Mouse (Mus musculus) monocyte, adult 2 months (primary cell): ENCODE results near the gene Tmbim6.
"Not testable (repeated sequence)": the region's sequence is repeated elsewhere in the genome, so short reads cannot be mapped to it uniquely, and the experiment has no call there.

Experiments
- DNase-seq, 2 experiments: peaks; one replicate each; pipeline ENCODE4 v3.0.0; 2022; ENCODE audit warnings: low spot score in 2 of 2, low read depth in 1 of 2

Tmbim6 gene

DNA sequence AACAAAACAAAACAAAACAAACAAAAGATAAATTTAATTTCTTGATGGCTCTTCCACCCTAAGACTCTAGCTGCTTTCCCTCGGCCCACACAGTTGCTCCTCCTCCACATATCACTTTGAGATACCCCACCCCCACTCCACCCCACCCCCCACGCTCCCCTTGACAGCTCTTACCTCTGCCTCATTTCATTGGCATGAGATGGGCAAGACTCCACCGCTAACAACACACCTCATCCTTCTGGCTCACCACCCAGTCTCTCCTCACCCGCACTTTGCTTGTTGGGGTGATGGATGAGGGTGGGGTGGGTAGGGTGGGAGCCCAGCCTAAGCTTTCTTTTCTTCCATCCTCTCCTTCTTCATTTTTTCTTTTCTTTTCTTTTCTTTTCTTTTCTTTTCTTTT lies 24.3 kb downstream of the Tmbim6 start:
- no peak for DNase-seq

GRCm38 (mm10) chr15:99417692-99418271 lies 25.1 kb downstream of the Tmbim6 start:
- DNase-seq: no peak

DNA sequence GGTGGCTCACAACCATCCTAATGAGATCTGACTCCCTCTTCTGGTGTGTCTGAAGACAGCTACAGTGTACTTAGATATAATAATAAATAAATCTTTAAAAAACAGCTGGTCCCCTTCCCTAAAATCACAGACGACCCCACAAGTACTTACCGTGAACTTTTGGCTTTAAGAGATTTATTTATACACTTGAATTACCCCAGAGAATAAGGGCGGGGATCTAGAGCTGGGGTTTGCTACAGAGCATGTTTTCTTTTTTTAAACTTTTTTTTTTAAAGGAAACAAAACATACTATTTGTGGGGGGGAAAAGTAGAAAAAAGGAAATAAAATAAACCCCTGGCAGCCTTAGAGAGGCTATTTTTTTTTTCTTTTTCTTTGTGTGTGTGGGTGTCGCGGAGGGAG lies 27.4 kb downstream of the Tmbim6 start:
- no peak for DNase-seq

- no peak for DNase-seq
Measured at GRCm38 (mm10) chr15:99420521-99421014, 27.9 kb downstream of the Tmbim6 start.

- DNase-seq: no peak
Measured at GRCm38 (mm10) chr15:99421152-99421551, 28.5 kb downstream of the Tmbim6 start.

DNA sequence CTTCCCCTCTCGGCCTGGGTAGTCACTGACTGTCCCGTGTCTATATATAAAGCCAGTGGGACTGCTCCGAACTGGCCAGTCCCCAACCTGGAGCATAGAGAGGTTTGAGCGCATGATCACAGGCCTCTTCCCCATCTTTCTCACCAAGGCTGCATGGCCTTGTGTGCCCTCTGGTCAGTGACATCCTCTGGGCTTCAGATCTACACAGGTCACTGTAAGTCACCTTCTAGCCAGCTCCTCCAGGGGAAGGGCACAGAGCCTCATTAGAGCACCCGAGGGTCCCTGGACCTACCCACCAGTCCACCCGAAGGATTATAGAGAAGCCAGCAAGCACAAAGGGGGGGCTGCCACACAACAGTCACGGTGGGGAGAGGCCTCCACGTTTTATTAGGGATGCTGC lies 29.0 kb downstream of the Tmbim6 start:
- DNase-seq: no peak

DNA sequence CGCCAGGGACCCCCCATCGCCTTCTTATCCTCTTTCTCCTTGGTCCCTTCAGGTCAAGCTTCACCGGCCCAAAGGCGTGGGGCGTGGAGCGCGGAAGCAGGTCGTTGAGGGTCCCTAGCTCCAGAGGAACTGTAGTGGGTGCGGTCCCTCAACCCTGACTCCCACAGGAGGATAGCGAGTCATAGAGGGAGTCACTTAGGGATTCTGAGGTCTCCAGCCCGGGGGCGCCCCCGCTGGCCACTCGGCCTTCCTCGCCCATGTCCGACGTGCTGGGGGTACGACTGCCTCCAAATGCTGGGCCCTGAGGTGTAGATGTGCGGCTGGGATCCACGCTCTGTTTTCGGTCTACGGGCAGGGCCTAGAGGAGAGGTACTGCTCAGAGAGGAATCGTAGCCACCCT lies 29.9 kb downstream of the Tmbim6 start:
- DNase-seq: no peak

DNA sequence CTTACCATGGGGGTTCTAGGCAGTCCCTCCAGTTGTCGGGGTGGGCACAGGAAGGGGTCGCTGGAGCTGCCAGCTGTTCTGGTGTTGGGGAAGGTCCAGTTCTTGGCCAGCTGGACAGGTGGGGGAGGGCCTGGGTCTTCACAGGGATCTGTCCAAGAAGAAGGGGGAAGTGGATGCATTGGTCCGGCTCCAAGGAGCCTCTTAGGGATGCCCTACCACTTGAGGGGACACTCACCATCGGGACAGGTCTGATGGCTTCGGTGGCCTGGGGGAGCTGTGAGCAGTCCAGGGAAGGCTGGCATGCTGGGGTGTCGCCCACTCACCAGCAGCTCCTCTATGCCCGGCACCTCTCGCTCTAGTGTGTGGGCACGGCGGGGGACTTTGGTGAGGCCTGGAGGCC lies 30.4 kb downstream of the Tmbim6 start:
- no peak for DNase-seq

- no peak for DNase-seq
Measured at GRCm38 (mm10) chr15:99423884-99424283, 31.2 kb downstream of the Tmbim6 start.

- DNase-seq: no peak
Measured at GRCm38 (mm10) chr15:99430394-99430793, 37.7 kb downstream of the Tmbim6 start.

- no peak for DNase-seq
Measured at GRCm38 (mm10) chr15:99431063-99431462, 38.4 kb downstream of the Tmbim6 start.

- no peak for DNase-seq
Measured at GRCm38 (mm10) chr15:99431504-99431903, 38.8 kb downstream of the Tmbim6 start.

- DNase-seq: no peak
Measured at GRCm38 (mm10) chr15:99431967-99432366, 39.3 kb downstream of the Tmbim6 start.

- DNase-seq: no peak
Measured at GRCm38 (mm10) chr15:99433081-99433718, 40.5 kb downstream of the Tmbim6 start.

GRCm38 (mm10) chr15:99433913-99434312 lies 41.2 kb downstream of the Tmbim6 start:
- no peak for DNase-seq

DNA sequence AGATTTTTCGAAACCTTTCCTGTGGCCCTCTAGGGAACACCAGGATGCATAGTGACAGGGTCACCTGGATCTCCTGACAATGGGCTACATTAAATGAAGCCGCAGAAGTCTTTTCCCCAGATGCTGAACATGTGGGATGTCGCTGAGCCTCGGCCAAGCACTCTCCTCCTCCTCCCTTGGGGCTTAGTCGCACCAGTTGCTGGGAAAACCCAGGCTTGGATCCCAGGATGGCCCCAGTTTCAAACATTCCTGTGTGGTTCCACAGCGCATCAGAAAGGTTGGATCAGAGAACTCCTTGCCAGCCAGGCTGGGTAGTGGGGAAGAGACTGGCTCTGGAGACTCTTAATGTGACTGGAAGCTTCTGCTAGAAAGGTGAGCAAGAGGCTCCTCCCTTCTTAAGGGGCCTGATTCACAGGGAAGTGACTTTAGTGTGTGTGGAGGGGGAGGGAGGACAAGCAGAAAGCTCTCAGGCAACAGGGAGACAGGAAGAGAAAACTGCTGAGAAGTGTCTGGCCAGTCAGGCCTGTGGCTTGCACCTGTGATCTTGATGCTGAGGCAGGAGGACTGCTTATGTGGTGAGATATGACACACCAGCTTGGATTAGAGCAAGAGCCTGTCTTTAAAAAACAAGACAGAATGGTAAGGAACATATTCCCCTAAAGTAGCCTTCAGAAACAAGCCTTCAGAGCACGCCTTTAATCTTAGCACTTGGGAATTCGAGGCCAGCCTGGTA lies 46.5 kb downstream of the Tmbim6 start:
- no peak for DNase-seq

DNA sequence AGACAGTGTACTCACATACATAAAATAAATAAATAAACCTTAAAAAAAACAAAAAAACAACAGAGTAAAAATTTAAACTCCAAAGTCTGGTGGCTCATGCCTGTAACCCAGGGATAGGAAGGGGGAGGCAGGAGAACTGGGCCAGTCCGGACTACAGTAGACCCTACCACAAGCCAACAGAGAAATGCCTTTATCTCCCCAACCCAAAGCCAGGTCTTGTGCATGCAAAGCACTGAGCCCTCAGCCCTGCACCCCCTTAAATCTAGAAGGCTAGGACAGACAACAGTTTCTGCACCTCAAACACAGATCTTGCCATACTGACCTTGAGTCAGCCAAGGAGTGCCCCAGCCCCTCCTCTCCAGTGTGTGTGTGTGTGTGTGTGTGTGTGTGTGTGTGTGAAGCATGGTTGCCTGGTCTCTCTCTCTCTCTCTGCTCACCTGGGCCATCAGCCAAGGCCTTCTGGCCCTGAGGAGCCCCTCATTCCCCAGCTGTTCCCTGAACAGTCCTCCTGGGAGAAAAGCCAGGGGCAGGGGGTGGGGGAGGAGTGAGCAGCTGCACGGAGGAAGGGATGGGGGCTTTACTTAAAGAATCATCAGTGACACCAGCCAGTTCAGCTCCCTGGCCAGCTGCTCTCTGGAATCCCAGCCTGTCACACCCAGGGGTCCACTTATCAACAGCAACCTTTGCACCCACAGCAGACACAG lies 47.6 kb downstream of the Tmbim6 start:
- DNase-seq: no peak

DNA sequence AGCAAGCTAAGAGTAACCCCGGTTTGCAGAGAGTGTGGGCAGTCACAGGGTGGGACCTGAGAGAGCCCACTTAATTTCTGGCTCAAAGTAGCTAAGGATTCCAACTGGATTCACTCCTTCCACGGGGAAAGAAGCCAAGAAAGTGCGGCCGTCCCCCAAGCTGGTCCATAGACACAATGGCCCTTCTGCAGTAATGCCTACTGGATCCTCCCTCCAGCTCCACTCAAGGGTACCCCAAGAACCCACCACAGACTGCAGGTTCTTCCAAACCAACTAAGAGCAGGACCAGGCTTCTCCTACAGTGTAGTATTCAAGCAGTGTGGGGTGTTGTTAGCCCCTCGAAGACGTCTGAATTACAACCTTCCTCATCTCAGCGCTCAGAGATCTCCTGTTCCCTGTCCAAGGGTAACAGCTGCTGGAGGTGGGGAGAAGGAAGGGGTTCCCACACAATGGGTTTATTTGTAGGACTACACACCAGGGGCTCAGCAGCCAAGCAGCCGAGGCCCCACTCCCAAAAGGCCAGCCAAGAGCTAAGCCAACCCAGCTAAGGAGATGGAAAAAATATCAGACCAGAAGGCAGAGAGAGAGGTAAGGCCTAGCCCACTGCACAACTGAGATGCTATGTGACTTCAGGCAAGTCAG lies 48.3 kb downstream of the Tmbim6 start:
- DNase-seq: no peak

- DNase-seq: no peak
Measured at GRCm38 (mm10) chr15:99442358-99442757, 49.7 kb downstream of the Tmbim6 start.

- DNase-seq: no peak
Measured at GRCm38 (mm10) chr15:99445567-99445966, 52.9 kb downstream of the Tmbim6 start.

DNA sequence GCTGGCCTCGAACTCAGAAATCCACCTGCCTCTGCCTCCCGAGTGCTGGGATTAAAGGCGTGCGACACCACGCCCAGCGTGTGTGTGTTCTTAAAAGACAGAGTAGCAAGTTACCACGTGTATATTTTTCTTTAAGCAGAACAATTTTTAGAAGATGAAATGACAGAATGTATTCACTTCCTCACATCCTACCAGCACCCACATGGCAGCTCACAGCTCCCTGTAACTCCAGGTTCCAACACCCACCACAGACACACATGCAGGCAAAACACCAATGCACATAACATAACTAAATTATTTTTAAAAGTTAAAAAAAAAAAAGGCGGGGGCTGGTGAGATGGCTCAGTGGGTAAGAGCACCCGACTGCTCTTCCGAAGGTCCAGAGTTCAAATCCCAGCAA lies 53.5 kb downstream of the Tmbim6 start:
- not testable (repeated sequence) for DNase-seq
